Mouse (Mus musculus): Measurements from ENCODE around the gene Zfp874b. TPM values are rescaled to one million over a fixed set of nuclear protein-coding genes. Genes with fewer than 3 reads are reported as not detected.
A peak's percentile ranks its signal among the peaks of the same experiment; 100 is the strongest.
"Not testable (repeated sequence)": the region's sequence is repeated elsewhere in the genome, so short reads cannot be mapped to it uniquely, and the experiment has no call there.

The Zfp874b gene
- polyA plus RNA-seq (2016; fragmentation: Nextera tagmentation; extraction: Ambion mirVana): 2.4 and 3.2 TPM in 2 replicates

DNA sequence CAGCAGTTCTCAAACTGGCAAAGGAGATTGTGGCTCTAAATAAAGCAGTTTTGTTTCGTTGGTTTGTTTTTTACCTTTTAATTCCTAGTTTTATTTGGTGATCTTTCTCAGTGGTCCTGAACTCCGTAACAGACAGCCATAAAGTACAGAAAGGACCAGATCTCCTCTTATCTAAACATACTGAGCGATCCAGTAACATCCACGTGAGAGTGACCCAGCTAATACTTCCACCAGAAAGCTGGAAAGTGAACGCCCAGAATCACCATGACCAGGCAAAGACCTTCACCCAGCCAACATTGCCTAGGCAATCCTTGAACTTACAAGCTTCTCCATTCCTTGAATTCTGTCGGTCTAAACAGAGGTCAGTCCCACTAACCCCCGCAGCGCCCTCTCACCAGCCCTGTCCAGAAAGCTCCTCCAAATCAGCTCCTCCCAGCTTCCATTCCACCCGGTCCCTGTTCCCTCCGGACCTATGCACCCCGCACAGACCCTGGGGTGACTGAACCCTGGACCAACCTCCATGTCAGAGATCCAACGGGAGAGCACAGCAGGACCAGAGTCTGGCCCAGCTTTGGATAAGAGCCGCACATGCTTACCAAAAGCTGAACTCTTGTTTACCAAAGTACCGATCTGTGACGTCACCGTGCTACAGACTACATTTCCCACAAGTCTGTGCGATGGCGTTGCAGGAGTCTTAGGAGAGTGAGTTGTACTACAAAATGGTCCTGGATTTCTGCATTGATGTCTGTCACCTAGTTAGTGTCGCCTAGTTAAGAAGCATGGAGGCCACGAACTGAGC is at the start of gene Zfp874b:
Zfp874b (minus strand) TSS at position 634 of the 799 bp plus-strand sequence.
- peak; percentile 87 for ATAC-seq (ENCODE audit: insufficient number of reproducible peaks, insufficient read depth, low FRiP score, low TSS enrichment, low read depth)
- Histone ChIP-seq H3K4me2 (peak within 1 kb of the TSS; percentile 64), H3K36me3 (peaks cover 16% of the 10 kb centered on the region), H3K9ac (replicated peaks) (peak within 1 kb of the TSS; percentile 61), H3K27ac (peak within 1 kb of the TSS; percentile 37; the same call in 1 of the 2 replicates), H3K4me3 (replicated peaks) (peak within 1 kb of the TSS; percentile 58), H3K9me3 (peaks cover 5% of the 10 kb centered on the region; the same call in 1 of the 2 replicates), H3K27me3 (no peaks in the 10 kb centered on the region), H3K4me1 (replicated peaks) (0 out of 2 replicates have a peak, but pooled peaks cover 4% of the 10 kb centered on the region)
- WGBS: 4% methylated on average over 20 of the region's 20 CpGs

DNA sequence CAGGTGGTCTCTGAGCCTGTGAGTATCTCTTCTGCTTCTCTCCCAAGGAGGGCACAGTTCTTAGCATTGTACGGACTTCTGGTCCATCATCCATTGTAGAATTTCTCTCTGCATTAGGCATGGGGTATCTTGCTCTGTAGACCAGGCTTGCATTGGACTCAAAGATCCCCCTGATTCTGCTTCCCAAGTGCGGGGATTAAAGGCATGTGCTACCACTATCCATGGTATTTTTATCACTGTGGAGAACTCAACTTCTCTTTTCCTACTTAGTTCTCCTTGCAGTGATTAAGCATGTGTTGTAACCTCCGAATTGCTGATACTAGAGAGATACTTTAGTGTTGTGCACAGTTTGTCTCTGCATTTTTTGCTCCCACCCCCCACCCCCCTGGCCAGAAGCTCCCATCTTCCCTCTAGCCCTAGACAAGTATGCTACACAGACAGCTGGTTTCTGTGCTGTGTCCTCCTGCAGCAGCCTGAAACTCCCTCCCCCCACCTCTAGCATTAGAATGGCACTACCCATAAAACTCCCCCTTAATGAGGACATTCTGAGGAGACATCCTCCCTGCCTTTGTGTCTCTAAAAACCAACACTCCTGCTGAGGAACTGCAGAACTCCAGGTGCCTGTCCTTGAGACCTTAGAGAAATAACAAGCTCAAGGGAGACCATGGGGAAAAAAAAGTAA is 43.1 kb upstream of the Zfp874b start:
- Histone ChIP-seq H3K27ac (no peak overlapping the region), H3K4me1 (replicated peaks) (peaks cover 10% of the 10 kb centered on the region), H3K9me3 (no peaks in the 10 kb centered on the region), H3K36me3 (no peaks in the 10 kb centered on the region), H3K9ac (replicated peaks) (no peak overlapping the region), H3K4me3 (replicated peaks) (no peak overlapping the region), H3K4me2 (no peak overlapping the region), H3K27me3 (no peaks in the 10 kb centered on the region)
- ATAC-seq (ENCODE audit: insufficient number of reproducible peaks, insufficient read depth, low FRiP score, low TSS enrichment, low read depth): no peak
- 73% methylated on average over 3 of the region's 3 CpGs for WGBS

DNA sequence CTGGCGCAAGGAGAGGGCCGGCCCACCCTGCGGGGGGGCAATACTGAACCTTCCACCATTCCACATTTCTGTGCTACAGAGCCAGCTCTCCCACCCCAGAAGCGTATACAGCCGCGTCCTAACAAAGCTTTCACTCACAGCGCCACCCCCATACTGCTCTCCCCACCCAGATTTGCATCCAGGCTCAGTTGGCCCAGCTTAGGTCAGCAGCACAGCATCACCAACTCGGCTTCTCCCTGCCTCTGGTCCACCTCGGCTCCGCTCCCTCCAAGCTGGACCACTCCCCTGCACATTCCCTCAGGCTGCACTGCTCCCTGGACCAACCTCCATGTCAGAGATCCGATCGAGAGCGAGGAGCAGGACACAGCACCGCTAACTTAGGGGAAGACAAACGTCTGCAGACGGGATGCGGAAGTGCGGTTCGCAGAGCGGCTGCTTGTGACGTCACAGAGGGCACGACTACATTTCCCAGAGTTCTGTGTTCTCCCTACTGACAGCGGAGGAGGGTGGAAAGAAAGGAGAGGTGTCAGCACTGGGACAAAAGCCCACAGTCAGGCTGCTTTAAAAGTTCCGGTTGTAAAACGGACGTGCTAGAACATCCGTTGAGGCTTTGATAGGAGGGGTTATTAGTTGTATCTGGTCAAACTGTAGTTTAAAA is 41.8 kb upstream of the Zfp874b start, which contains the start of the genes Gm26965 and Zfp87:
Gm26965 (minus strand) TSS at position 399 of the 658 bp plus-strand sequence.
Zfp87 (minus strand) TSS at position 425 of the 658 bp plus-strand sequence.
- peaks cover 10% of the 10 kb centered on the region for H3K4me1 ChIP-seq (replicated peaks)
- under 1% methylated on average over 27 of the region's 27 CpGs for WGBS
- H3K27ac ChIP-seq: peak within 1 kb of the TSS; percentile 85
- peaks cover 6% of the 10 kb centered on the region; the same call in 1 of the 2 replicates for H3K36me3 ChIP-seq
- peak within 1 kb of the TSS; percentile 79 for H3K4me3 ChIP-seq (replicated peaks)
- no peaks in the 10 kb centered on the region for H3K27me3 ChIP-seq
- H3K9ac ChIP-seq (replicated peaks): peak within 1 kb of the TSS; percentile 80
- no peaks in the 10 kb centered on the region for H3K9me3 ChIP-seq
- peak within 1 kb of the TSS; percentile 74 for H3K4me2 ChIP-seq
- ATAC-seq (ENCODE audit: insufficient number of reproducible peaks, insufficient read depth, low FRiP score, low TSS enrichment, low read depth): peak; percentile 97

GRCm38 (mm10) chr13:67500908-67501307 is 16.9 kb upstream of the Zfp874b start:
- H3K27ac ChIP-seq: no peak overlapping the region
- H3K27me3 ChIP-seq: no peaks in the 10 kb centered on the region
- H3K4me2 ChIP-seq: peak overlapping the region; percentile 71; the same call in 1 of the 2 replicates
- ATAC-seq (ENCODE audit: insufficient number of reproducible peaks, insufficient read depth, low FRiP score, low TSS enrichment, low read depth): peak; percentile 56; the same call in 1 of the 2 replicates
- peaks cover 3% of the 10 kb centered on the region; the same call in 1 of the 2 replicates for H3K36me3 ChIP-seq
- H3K9ac ChIP-seq (replicated peaks): no peak overlapping the region
- peak overlapping the region; percentile 67; the same call in 1 of the 2 replicates for H3K4me3 ChIP-seq (replicated peaks)
- H3K9me3 ChIP-seq: no peaks in the 10 kb centered on the region
- H3K4me1 ChIP-seq (replicated peaks): peaks cover 7% of the 10 kb centered on the region
- 72% methylated on average over 1 of the region's 1 CpGs for WGBS

GRCm38 (mm10) chr13:67500084-67500719 is 16.1 kb upstream of the Zfp874b start, which contains the start of gene Zfp58:
TSS of gene Zfp58 (minus strand) at chr13:67500555.
- peaks cover 8% of the 10 kb centered on the region for H3K36me3 ChIP-seq
- peak; percentile 94 for ATAC-seq (ENCODE audit: insufficient number of reproducible peaks, insufficient read depth, low FRiP score, low TSS enrichment, low read depth)
- WGBS: 2% methylated on average over 22 of the region's 22 CpGs
- peak within 1 kb of the TSS; percentile 67 for H3K4me3 ChIP-seq (replicated peaks)
- H3K27me3 ChIP-seq: no peaks in the 10 kb centered on the region
- H3K27ac ChIP-seq: no peak within 1 kb of the TSS
- H3K9ac ChIP-seq (replicated peaks): peak within 1 kb of the TSS; percentile 86
- peaks cover 7% of the 10 kb centered on the region for H3K4me1 ChIP-seq (replicated peaks)
- peak within 1 kb of the TSS; percentile 71 for H3K4me2 ChIP-seq
- 0 out of 2 replicates have a peak, but pooled peaks cover under 1% of the 10 kb centered on the region for H3K9me3 ChIP-seq

DNA sequence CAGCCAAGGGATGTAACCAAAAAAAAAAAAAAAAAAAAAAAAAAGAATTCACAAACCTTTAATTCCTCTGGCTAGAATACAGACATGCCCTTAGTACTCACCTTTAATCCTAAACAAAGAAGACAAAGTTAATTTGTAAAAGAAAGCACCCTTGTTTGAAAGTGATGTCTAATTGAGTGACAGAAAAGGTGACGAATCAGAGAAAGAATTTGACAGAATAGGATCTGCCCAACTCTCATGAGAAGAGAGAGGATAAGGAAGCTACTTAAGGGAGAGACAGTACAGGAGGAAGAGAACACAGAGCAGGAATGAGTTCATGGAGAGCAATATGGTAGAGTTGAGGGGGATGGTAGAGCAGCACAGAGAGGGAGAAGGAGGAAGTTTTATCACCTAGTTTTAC is 11.6 kb upstream of the Zfp874b start:
- Histone ChIP-seq H3K27ac (no peak overlapping the region), H3K9me3 (peaks cover 18% of the 10 kb centered on the region), H3K36me3 (peaks cover 52% of the 10 kb centered on the region), H3K4me3 (replicated peaks) (no peak overlapping the region), H3K27me3 (no peaks in the 10 kb centered on the region), H3K4me2 (no peak overlapping the region), H3K9ac (replicated peaks) (no peak overlapping the region), H3K4me1 (replicated peaks) (peaks cover 7% of the 10 kb centered on the region)
- no peak for ATAC-seq (ENCODE audit: insufficient number of reproducible peaks, insufficient read depth, low FRiP score, low TSS enrichment, low read depth)
- WGBS: 90% methylated on average over 1 of the region's 1 CpGs

GRCm38 (mm10) chr13:67484424-67484811 is 360 bp upstream of the Zfp874b start:
- Histone ChIP-seq H3K27me3 (no peaks in the 10 kb centered on the region), H3K9ac (replicated peaks) (peak overlapping the region; percentile 61; the same call in 1 of the 2 replicates), H3K36me3 (peaks cover 21% of the 10 kb centered on the region), H3K4me2 (peak overlapping the region; percentile 64), H3K4me1 (replicated peaks) (0 out of 2 replicates have a peak, but pooled peaks cover 4% of the 10 kb centered on the region), H3K27ac (peak overlapping the region; percentile 37; the same call in 1 of the 2 replicates), H3K9me3 (peaks cover 5% of the 10 kb centered on the region; the same call in 1 of the 2 replicates), H3K4me3 (replicated peaks) (peak overlapping the region; percentile 58)
- peak; percentile 29; the same call in 1 of the 2 replicates for ATAC-seq (ENCODE audit: insufficient number of reproducible peaks, insufficient read depth, low FRiP score, low TSS enrichment, low read depth)
- WGBS: 45% methylated on average over 8 of the region's 8 CpGs

DNA sequence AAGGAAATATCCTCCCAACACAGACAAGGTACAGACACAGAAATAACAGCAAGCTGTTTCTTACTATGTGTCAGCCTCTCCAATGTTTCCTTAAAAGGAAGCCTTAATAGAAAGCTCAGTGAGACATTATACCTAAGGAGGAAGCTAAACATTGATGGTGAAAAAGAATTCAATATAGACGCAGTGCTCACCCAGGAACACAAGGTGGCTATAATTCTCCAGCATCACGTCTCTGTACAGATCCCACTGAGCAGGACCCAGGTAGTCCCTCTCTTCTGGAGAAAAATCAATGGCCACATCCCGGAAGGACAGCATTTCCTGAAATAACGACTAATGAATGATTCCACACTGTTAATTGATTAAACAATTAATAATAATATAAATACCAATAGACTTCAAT is 2.5 kb downstream of the Zfp874b start:
- no peak for ATAC-seq (ENCODE audit: insufficient number of reproducible peaks, insufficient read depth, low FRiP score, low TSS enrichment, low read depth)
- H3K4me3 ChIP-seq (replicated peaks): no peak overlapping the region
- 75% methylated on average over 4 of the region's 4 CpGs for WGBS

GRCm38 (mm10) chr13:67469274-67469673 is 14.8 kb downstream of the Zfp874b start:
- H3K27ac ChIP-seq: no peak overlapping the region
- H3K27me3 ChIP-seq: no peaks in the 10 kb centered on the region
- no peak overlapping the region for H3K4me2 ChIP-seq
- no peak overlapping the region for H3K4me3 ChIP-seq (replicated peaks)
- 91% methylated on average over 3 of the region's 3 CpGs for WGBS
- 0 out of 2 replicates have a peak, but pooled peaks cover 3% of the 10 kb centered on the region for H3K9me3 ChIP-seq
- ATAC-seq (ENCODE audit: insufficient number of reproducible peaks, insufficient read depth, low FRiP score, low TSS enrichment, low read depth): no peak
- peaks cover 24% of the 10 kb centered on the region for H3K36me3 ChIP-seq
- no peak overlapping the region for H3K9ac ChIP-seq (replicated peaks)
- no peaks in the 10 kb centered on the region for H3K4me1 ChIP-seq (replicated peaks)

More for the DNA sequence above, 2.5 kb downstream of the Zfp874b start:
- Histone ChIP-seq H3K9me3 (no peaks in the 10 kb centered on the region), H3K4me1 (replicated peaks) (0 out of 2 replicates have a peak, but pooled peaks cover 4% of the 10 kb centered on the region), H3K36me3 (no peaks in the 10 kb centered on the region), H3K4me2 (no peak overlapping the region), H3K27ac (no peak overlapping the region), H3K9ac (replicated peaks) (no peak overlapping the region), H3K27me3 (no peaks in the 10 kb centered on the region)

- not testable (repeated sequence) for H3K27me3 ChIP-seq; H3K27ac ChIP-seq; ATAC-seq (ENCODE audit: insufficient number of reproducible peaks, insufficient read depth, low FRiP score, low TSS enrichment, low read depth); H3K4me1 ChIP-seq (replicated peaks); H3K4me3 ChIP-seq (replicated peaks); H3K9ac ChIP-seq (replicated peaks); H3K4me2 ChIP-seq; H3K9me3 ChIP-seq; H3K36me3 ChIP-seq
- WGBS: 77% methylated on average over 3 of the region's 5 CpGs
These were observed 20.4 kb downstream of the Zfp874b start for GRCm38 (mm10) chr13:67463506-67464185.
